Mouse (Mus musculus): ENCODE data around the gene Hs3st5. TPM values are rescaled to one million over a fixed set of nuclear protein-coding genes. Genes with fewer than 3 reads are reported as not detected.
"Not testable (repeated sequence)": the region's sequence is repeated elsewhere in the genome, so short reads cannot be mapped to it uniquely, and the experiment has no call there.

Hs3st5 gene
- not detected in 2 replicates for total RNA-seq (2015; ENCODE audit: low replicate concordance)
- not detected in 2 replicates for total RNA-seq (2017; ENCODE audit: low replicate concordance)

GRCm38 (mm10) chr10:36506727-36507555, at the start of gene Hs3st5:
Gene Hs3st5 (plus strand): TSS chr10:36506814.
- ATAC-seq (replicated peaks; ENCODE audit: low FRiP score, poor library complexity, severe bottlenecking): no peak

- ATAC-seq (replicated peaks; ENCODE audit: low FRiP score, poor library complexity, severe bottlenecking): no peak
Measured at GRCm38 (mm10) chr10:36468664-36469063, 38.0 kb upstream of the Hs3st5 start.

DNA sequence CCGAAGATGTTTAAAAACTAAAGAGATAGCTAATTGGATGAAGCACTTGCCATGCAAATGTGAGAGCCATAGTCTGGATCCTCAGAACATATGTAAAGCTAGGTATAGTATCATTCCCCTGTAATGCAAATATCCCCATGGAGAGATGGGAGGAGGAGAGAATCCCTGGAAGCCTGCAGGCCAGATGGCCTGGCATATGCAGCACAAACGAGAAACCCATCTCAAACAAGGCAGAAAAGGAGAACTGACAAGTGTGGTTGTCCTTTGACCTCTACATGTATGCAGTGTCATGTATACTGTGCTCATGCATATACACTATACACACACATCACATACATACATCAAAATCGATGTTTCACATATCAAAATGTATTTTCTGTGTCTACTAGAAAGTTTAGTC, 35.5 kb upstream of the Hs3st5 start:
- ATAC-seq (replicated peaks; ENCODE audit: low FRiP score, poor library complexity, severe bottlenecking): no peak

GRCm38 (mm10) chr10:36474834-36475233, 31.8 kb upstream of the Hs3st5 start:
- no peak for ATAC-seq (replicated peaks; ENCODE audit: low FRiP score, poor library complexity, severe bottlenecking)

GRCm38 (mm10) chr10:36477543-36477942, 29.1 kb upstream of the Hs3st5 start:
- no peak for ATAC-seq (replicated peaks; ENCODE audit: low FRiP score, poor library complexity, severe bottlenecking)

- ATAC-seq (replicated peaks; ENCODE audit: low FRiP score, poor library complexity, severe bottlenecking): no peak
Measured at GRCm38 (mm10) chr10:36483362-36483761, 23.3 kb upstream of the Hs3st5 start.

DNA sequence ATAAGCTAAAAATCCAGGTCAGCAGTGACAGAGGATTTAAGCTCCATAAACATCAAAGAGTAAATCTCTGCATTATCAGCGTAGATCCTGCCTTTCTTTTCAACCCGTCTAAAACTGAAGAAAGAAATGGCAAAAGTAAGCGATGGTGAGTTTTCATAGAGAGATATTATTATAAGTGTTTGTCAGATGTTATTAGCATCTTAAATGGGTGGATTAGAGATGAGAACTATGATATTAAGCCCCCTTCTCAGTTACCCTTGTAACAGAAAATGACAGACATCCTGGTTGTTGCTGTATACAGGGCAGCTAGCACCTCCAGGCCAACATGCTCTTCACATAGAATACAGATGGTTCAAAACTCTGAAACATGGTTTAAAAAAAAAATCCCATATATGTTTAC, 22.6 kb upstream of the Hs3st5 start:
- no peak for ATAC-seq (replicated peaks; ENCODE audit: low FRiP score, poor library complexity, severe bottlenecking)

GRCm38 (mm10) chr10:36484728-36485300, 21.8 kb upstream of the Hs3st5 start:
- ATAC-seq (replicated peaks; ENCODE audit: low FRiP score, poor library complexity, severe bottlenecking): no peak

DNA sequence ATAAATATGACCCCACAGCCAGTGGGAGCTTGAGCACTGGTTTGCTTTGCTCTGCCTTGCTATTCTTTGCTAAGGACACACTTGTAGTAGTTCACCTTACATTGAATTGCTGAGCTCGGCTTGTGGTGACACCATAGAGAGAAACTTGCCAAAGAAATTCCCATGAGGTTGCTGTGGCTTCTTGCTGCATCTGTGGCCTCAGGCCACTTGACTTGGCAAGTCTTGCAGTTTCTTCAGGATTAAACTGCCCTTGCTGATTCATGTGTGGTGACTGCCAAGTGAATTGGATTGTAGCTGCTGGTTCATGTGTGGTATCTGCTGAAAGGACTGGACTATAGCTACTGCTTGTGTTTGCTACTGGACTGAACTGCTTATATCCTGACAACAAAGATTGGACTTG, 13.0 kb upstream of the Hs3st5 start:
- no peak for ATAC-seq (replicated peaks; ENCODE audit: low FRiP score, poor library complexity, severe bottlenecking)

GRCm38 (mm10) chr10:36499713-36500112, 6.9 kb upstream of the Hs3st5 start:
- no peak for ATAC-seq (replicated peaks; ENCODE audit: low FRiP score, poor library complexity, severe bottlenecking)

GRCm38 (mm10) chr10:36506033-36506726, 434 bp upstream of the Hs3st5 start:
- no peak for ATAC-seq (replicated peaks; ENCODE audit: low FRiP score, poor library complexity, severe bottlenecking)

DNA sequence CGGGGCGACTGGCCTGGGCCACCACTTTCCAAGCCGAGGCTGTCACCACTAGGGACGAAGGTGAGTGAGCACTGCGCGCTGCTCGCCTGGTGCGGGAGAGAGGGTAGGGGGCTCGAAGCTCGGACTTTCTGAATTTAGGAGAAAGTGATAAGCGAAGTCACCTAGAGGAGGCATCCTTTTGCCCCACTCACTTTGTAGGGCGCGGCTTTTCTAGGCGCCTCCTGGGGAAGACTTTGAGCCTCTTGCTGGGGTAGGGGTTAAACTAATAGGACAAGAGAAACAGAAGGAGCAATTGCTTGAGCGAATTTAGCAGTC, 899 bp downstream of the Hs3st5 start:
- no peak for ATAC-seq (replicated peaks; ENCODE audit: low FRiP score, poor library complexity, severe bottlenecking)

DNA sequence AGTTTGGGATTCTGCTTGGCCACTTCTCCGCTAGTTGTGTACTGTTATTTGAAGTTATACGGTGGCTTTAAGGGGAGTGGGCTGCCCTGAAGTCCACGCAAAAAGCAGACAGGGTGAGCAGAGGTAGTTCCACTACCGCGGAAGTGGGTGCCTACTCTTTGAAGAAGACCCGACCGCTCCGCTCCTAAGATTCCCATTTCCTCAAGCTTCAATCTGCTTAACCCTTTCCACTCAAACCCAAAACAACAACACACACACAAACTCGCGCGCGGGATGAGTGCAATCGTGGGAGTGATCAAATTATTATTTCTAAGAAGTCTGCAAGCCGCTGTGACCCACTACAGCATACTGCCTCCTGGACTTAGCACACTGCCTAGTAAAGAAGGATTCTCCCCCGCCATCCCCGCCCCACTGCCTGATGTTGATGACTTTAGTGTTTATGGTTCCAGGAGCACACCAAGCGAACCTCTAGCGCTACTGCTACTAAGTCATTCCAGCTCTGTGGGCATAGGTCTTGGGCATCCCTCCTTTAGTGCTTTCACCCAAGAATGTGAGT, 1.5 kb downstream of the Hs3st5 start:
- no peak for ATAC-seq (replicated peaks; ENCODE audit: low FRiP score, poor library complexity, severe bottlenecking)

- ATAC-seq (replicated peaks; ENCODE audit: low FRiP score, poor library complexity, severe bottlenecking): no peak
Measured at GRCm38 (mm10) chr10:36509477-36509876, 2.9 kb downstream of the Hs3st5 start.

GRCm38 (mm10) chr10:36523881-36524280, 17.3 kb downstream of the Hs3st5 start:
- ATAC-seq (replicated peaks; ENCODE audit: low FRiP score, poor library complexity, severe bottlenecking): no peak

- no peak for ATAC-seq (replicated peaks; ENCODE audit: low FRiP score, poor library complexity, severe bottlenecking)
Measured at GRCm38 (mm10) chr10:36533633-36534335, 27.2 kb downstream of the Hs3st5 start.

DNA sequence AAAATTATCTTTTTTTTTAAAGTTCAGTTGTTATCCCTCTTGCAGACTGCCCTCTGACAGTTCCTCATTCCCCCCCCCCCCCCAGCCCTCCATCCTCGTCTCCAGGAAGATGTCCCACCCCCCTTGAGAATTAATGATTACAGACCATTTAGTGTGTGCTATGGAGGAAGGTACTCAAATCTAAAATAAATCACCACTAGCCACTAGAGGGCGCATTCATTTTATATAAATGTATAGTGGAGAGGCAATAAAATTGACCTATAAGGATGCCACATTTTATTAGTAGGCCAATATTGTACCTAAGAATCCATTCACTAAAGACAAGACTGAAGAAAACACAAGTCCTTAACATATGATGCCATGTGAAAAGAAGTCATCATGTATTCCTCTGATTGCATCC, 40.0 kb downstream of the Hs3st5 start:
- ATAC-seq (replicated peaks; ENCODE audit: low FRiP score, poor library complexity, severe bottlenecking): no peak

DNA sequence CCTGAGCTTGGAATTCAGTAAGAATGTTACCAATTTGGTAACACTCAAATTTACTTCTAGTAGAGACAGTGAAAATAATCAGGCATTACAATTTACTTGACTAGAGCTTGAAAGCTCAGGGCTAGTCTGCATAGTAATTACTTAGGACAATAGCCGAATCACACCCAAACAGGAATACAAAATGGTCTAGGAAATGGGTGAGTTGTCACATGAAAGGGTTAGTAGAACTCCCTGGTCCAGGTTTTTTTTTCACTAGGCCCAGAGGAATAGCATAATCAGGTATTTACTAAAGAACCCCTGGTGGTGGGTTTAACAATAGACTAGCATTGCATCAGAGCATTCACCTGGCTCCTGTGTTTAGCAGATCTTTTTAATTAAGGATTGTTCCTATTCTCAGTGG, 41.1 kb downstream of the Hs3st5 start:
- ATAC-seq (replicated peaks; ENCODE audit: low FRiP score, poor library complexity, severe bottlenecking): not testable (repeated sequence)

GRCm38 (mm10) chr10:36554057-36554456, 47.4 kb downstream of the Hs3st5 start:
- ATAC-seq (replicated peaks; ENCODE audit: low FRiP score, poor library complexity, severe bottlenecking): no peak

Data from erythroblast, adult 5-6 weeks (primary cell).